Mouse (Mus musculus) heart, embryonic 11.5 days (tissue): ENCODE data around the gene Fam111a. TPM values are rescaled to one million over a fixed set of nuclear protein-coding genes. Genes with fewer than 3 reads are reported as not detected.

Experiments used
- ATAC-seq: fragments of 200-750 bp; cut with Nextera tagmentation; replicated peaks from 2 replicates; pipeline ENCODE4 v1.8.0; 2017; ENCODE audit warnings: moderate library complexity; ENCODE audit not compliant: insufficient number of reproducible peaks, low FRiP score, low TSS enrichment
- H3K27ac ChIP-seq: fragments of 300-500 bp; sonication (generic); 2 replicates; pipeline ENCODE4 v1.5.1; 2014; ENCODE audit warnings: mild to moderate bottlenecking, low read depth, low read length
- H3K27me3 ChIP-seq: fragments of 300-500 bp; sonication (generic); 2 replicates; pipeline ENCODE4 v1.6.1; 2014; ENCODE audit warnings: mild to moderate bottlenecking, low read length, mixed read lengths; ENCODE audit not compliant: control insufficient read depth, insufficient read depth
- H3K36me3 ChIP-seq: fragments of 300-500 bp; sonication (generic); 2 replicates; pipeline ENCODE4 v1.6.1; 2014; ENCODE audit warnings: mild to moderate bottlenecking, low read length, moderate library complexity, mixed read lengths; ENCODE audit not compliant: control insufficient read depth, insufficient read depth
- H3K4me1 ChIP-seq: fragments of 300-500 bp; sonication (generic); 2 replicates; pipeline ENCODE4 v1.6.1; 2014; ENCODE audit warnings: low read length; ENCODE audit not compliant: control insufficient read depth, insufficient read depth
- H3K4me2 ChIP-seq: fragments of 300-500 bp; sonication (generic); 2 replicates; pipeline ENCODE4 v1.6.1; 2014; ENCODE audit warnings: mild to moderate bottlenecking, moderate library complexity
- H3K4me3 ChIP-seq: fragments of 300-500 bp; sonication (generic); 2 replicates; pipeline ENCODE4 v1.5.1; 2014; ENCODE audit warnings: low read depth, low read length
- H3K9ac ChIP-seq: fragments of 300-500 bp; sonication (generic); 2 replicates; pipeline ENCODE4 v1.6.1; 2014; ENCODE audit warnings: mild to moderate bottlenecking, low read depth, low read length, moderate library complexity
- H3K9me3 ChIP-seq: fragments of 300-500 bp; sonication (generic); replicated peaks from 2 replicates; pipeline ENCODE4 v1.6.1; 2016; ENCODE audit warnings: low read length; ENCODE audit not compliant: control insufficient read depth
- WGBS: fragments of 180-500 bp; shearing (Covaris S2); extraction: QIAGEN DNeasy Blood & Tissue Kit; methylation state at CpG from one replicate; pipeline ENCODE4 v1.1.7; 2014; ENCODE audit not compliant: insufficient replicate concordance; 5-methylcytosine and 5-hydroxymethylcytosine counted together
- polyA plus RNA-seq: library from polyadenylated mRNA; unstranded; fragments of >200 nt; fragmentation: Nextera tagmentation; extraction: Ambion mirVana; gene quantifications from 2 replicates; pipeline ENCODE4 v1.2.1, GENCODE M21; 2014

Gene Fam111a
- polyA plus RNA-seq, 1 experiment from 2014 or later: 26.3 TPM

DNA sequence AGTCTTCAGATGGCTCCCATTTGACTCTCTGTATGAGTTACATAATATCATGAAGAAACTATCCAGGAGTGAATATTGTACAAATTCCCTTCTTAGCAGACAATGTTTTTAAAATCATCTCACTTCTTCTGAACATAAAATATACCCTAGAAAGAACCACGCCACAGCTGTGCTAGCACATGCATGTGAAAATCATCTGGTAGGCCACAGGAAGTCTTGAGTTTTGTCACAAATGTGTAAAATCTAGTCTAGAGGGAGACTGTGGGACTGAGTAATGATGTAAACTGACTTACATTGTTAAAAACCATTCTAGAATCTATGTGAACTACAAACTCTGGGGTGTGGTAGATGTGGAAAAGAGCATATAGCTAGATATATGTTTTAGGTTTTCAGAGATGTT is 26.1 kb downstream of the Fam111a start:
- Histone ChIP-seq H3K9me3 (no peaks in the 10 kb centered on the region), H3K36me3 (no peaks in the 10 kb centered on the region), H3K9ac (no peak overlapping the region), H3K27me3 (no peaks in the 10 kb centered on the region), H3K4me1 (peaks cover 2% of the 10 kb centered on the region; the same call in 1 of the 2 replicates), H3K4me3 (no peak overlapping the region), H3K4me2 (no peak overlapping the region), H3K27ac (no peak overlapping the region)
- WGBS: 66% methylated on average over 1 of the region's 1 CpGs
- ATAC-seq: no peak

DNA sequence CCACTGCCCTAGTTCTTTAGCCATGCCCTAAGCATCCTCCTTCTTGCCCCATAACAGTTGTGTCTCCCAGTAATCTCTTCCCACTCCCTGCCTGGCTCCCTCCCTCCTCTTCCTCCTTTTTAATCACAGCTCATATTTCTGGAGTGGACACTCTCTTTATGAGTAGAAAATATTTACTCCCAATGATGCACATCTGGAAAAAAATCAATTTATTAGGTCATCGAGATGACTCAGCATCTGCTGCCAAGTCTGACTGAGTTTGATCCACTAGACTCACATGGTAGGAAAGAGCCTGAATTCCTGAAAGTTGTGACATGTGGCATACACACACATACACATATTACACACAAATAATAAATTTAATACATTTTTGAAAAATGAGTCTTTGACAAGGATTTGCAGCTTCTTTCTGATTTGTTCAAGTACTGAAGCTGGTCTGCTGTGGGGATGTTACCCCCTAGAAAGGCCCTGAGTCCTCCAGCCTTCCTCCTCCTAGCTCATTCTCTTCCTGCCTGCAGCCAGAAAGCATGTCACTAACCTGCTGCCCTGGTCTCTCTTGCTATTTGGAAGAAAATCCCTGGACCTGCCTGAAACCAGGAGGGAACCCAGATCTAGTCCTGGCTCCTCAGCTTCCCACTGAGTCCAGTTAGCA is 27.2 kb downstream of the Fam111a start:
- peak overlapping the region; percentile 62; the same call in 1 of the 2 replicates for H3K27ac ChIP-seq
- H3K27me3 ChIP-seq: no peaks in the 10 kb centered on the region
- peak overlapping the region; percentile 83 for H3K4me2 ChIP-seq
- peak; percentile 17; the same call in 1 of the 2 replicates for ATAC-seq
- peak overlapping the region; percentile 66 for H3K9ac ChIP-seq
- H3K36me3 ChIP-seq: no peaks in the 10 kb centered on the region
- peak overlapping the region; percentile 53; the same call in 1 of the 2 replicates for H3K4me3 ChIP-seq
- 88% methylated on average over 1 of the region's 1 CpGs for WGBS
- H3K4me1 ChIP-seq: peaks cover 2% of the 10 kb centered on the region; the same call in 1 of the 2 replicates
- H3K9me3 ChIP-seq: no peaks in the 10 kb centered on the region

- no peaks in the 10 kb centered on the region for H3K27me3 ChIP-seq
- H3K36me3 ChIP-seq: 0 out of 2 replicates have a peak, but pooled peaks cover 3% of the 10 kb centered on the region
- H3K27ac ChIP-seq: peak overlapping the region; percentile 74
- H3K4me3 ChIP-seq: peak overlapping the region; percentile 53
- H3K4me1 ChIP-seq: peaks cover 2% of the 10 kb centered on the region; the same call in 1 of the 2 replicates
- WGBS: 6% methylated on average over 14 of the region's 14 CpGs
- H3K9ac ChIP-seq: peak overlapping the region; percentile 75
- peak; percentile 98 for ATAC-seq
- H3K4me2 ChIP-seq: peak overlapping the region; percentile 83
- H3K9me3 ChIP-seq: no peaks in the 10 kb centered on the region
Measured at GRCm38 (mm10) chr19:12573266-12574011, 27.9 kb downstream of the Fam111a start.

- WGBS: 18% methylated on average over 5 of the region's 5 CpGs
- ATAC-seq: no peak
- H3K4me1 ChIP-seq: peaks cover 2% of the 10 kb centered on the region; the same call in 1 of the 2 replicates
- no peaks in the 10 kb centered on the region for H3K27me3 ChIP-seq
- H3K9ac ChIP-seq: peak overlapping the region; percentile 75
- H3K4me2 ChIP-seq: peak overlapping the region; percentile 83
- H3K9me3 ChIP-seq: no peaks in the 10 kb centered on the region
- H3K36me3 ChIP-seq: peaks cover 3% of the 10 kb centered on the region; the same call in 1 of the 2 replicates
- H3K4me3 ChIP-seq: peak overlapping the region; percentile 53
- H3K27ac ChIP-seq: peak overlapping the region; percentile 74
Measured at GRCm38 (mm10) chr19:12574012-12574407, 28.5 kb downstream of the Fam111a start.

DNA sequence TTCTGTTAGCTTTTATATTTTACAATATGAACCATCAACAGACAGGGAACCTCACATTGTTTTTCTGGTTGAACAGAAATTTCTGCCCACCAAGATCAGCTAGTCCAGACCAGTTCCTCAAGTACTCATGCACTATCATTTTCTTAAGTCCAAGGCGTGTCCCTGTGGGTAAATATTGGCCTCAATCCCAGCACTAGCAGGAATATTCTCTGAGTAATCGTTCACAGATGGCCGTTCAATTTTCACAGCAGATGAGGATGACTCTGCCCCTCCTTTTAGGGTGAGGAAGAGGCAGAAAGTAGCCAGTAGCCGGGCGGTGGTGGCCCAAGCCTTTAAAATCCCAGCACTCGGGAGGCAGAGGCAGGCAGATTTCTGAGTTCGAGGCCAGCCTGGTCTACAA is 29.6 kb downstream of the Fam111a start:
- H3K4me3 ChIP-seq: no peak overlapping the region
- H3K4me2 ChIP-seq: no peak overlapping the region
- WGBS: 92% methylated on average over 7 of the region's 7 CpGs
- no peaks in the 10 kb centered on the region for H3K9me3 ChIP-seq
- H3K36me3 ChIP-seq: peaks cover 3% of the 10 kb centered on the region; the same call in 1 of the 2 replicates
- H3K27ac ChIP-seq: no peak overlapping the region
- H3K27me3 ChIP-seq: no peaks in the 10 kb centered on the region
- peaks cover 2% of the 10 kb centered on the region; the same call in 1 of the 2 replicates for H3K4me1 ChIP-seq
- no peak overlapping the region for H3K9ac ChIP-seq
- no peak for ATAC-seq

GRCm38 (mm10) chr19:12575514-12575913 is 30.0 kb downstream of the Fam111a start:
- Histone ChIP-seq H3K9me3 (no peaks in the 10 kb centered on the region), H3K9ac (no peak overlapping the region), H3K36me3 (peaks cover 3% of the 10 kb centered on the region; the same call in 1 of the 2 replicates), H3K27ac (no peak overlapping the region), H3K4me3 (no peak overlapping the region), H3K4me2 (no peak overlapping the region), H3K27me3 (no peaks in the 10 kb centered on the region), H3K4me1 (peaks cover 2% of the 10 kb centered on the region; the same call in 1 of the 2 replicates)
- WGBS: 92% methylated on average over 2 of the region's 2 CpGs
- ATAC-seq: no peak

GRCm38 (mm10) chr19:12576639-12577038 is 31.1 kb downstream of the Fam111a start:
- Histone ChIP-seq H3K9me3 (no peaks in the 10 kb centered on the region), H3K4me1 (peaks cover 2% of the 10 kb centered on the region; the same call in 1 of the 2 replicates), H3K27me3 (no peaks in the 10 kb centered on the region), H3K9ac (no peak overlapping the region), H3K4me3 (no peak overlapping the region), H3K4me2 (no peak overlapping the region), H3K27ac (no peak overlapping the region), H3K36me3 (peaks cover 3% of the 10 kb centered on the region; the same call in 1 of the 2 replicates)
- WGBS: 78% methylated on average over 2 of the region's 2 CpGs
- ATAC-seq: no peak

GRCm38 (mm10) chr19:12585310-12585709 is 39.8 kb downstream of the Fam111a start:
- H3K36me3 ChIP-seq: 0 out of 2 replicates have a peak, but pooled peaks cover 2% of the 10 kb centered on the region
- H3K9me3 ChIP-seq: no peaks in the 10 kb centered on the region
- H3K27ac ChIP-seq: no peak overlapping the region
- H3K27me3 ChIP-seq: no peaks in the 10 kb centered on the region
- no peak overlapping the region for H3K4me2 ChIP-seq
- no peak overlapping the region for H3K4me3 ChIP-seq
- no peak for ATAC-seq
- no peak overlapping the region for H3K9ac ChIP-seq
- WGBS: 54% methylated on average over 4 of the region's 4 CpGs
- H3K4me1 ChIP-seq: no peaks in the 10 kb centered on the region
